Mouse (Mus musculus) olfactory bulb, adult 2 months (tissue): ENCODE measurements around the gene Rnase12. TPM values are rescaled to one million over a fixed set of nuclear protein-coding genes. Genes with fewer than 3 reads are reported as not detected.
"Not testable (repeated sequence)": the region's sequence is repeated elsewhere in the genome, so short reads cannot be mapped to it uniquely, and the experiment has no call there.

Experiments
- H3K27ac ChIP-seq: fragments of 200-500 bp; 2 replicates; pipeline ENCODE4 v1.5.1; 2012; ENCODE audit warnings: low read depth, low read length; ENCODE audit not compliant: insufficient read depth
- H3K4me1 ChIP-seq: fragments of 200-500 bp; 2 replicates; pipeline ENCODE4 v1.6.1; 2012; ENCODE audit warnings: low read length; ENCODE audit not compliant: control insufficient read depth, insufficient read depth
- H3K4me3 ChIP-seq: fragments of 200-500 bp; 2 replicates; pipeline ENCODE4 v1.5.1; 2012; ENCODE audit warnings: mild to moderate bottlenecking, low read depth, low read length, moderate library complexity; ENCODE audit not compliant: insufficient read depth
- CTCF ChIP-seq: fragments of 200-500 bp; IDR thresholded peaks from 2 replicates; pipeline ENCODE4 v1.5.1; 2012; ENCODE audit warnings: low read depth, mild to moderate bottlenecking, low read length, moderate library complexity; ENCODE audit not compliant: insufficient read depth
- POLR2A ChIP-seq: fragments of 200-500 bp; IDR thresholded peaks from 2 replicates; pipeline ENCODE4 v1.6.1; 2012; ENCODE audit warnings: mild to moderate bottlenecking, low read depth, low read length, moderate library complexity; ENCODE audit not compliant: insufficient read depth
- WGBS: fragments of 180-500 bp; shearing (Covaris S2); methylation state at CpG from one replicate; pipeline ENCODE4 v1.1.7; 2018; 5-methylcytosine and 5-hydroxymethylcytosine counted together
- polyA plus RNA-seq: library from polyadenylated mRNA; stranded (reverse); fragments of >200 nt; gene quantifications from 2 replicates; pipeline ENCODE4 v1.2.4, GENCODE M21; 2012; ENCODE audit warnings: low replicate concordance; ENCODE audit not compliant: missing spikeins, insufficient read depth, insufficient read length

Gene Rnase12
- polyA plus RNA-seq, 1 experiment: not detected

GRCm38 (mm10) chr14:51035206-51035605, 22.3 kb downstream of the Rnase12 start:
- H3K4me1 ChIP-seq: no peaks in the 10 kb centered on the region
- H3K27ac ChIP-seq: no peak overlapping the region
- H3K4me3 ChIP-seq: no peak overlapping the region
- TF ChIP-seq CTCF: no peak
- 81% methylated on average over 1 of the region's 1 CpGs for WGBS

- Histone ChIP-seq H3K4me1 (no peaks in the 10 kb centered on the region), H3K27ac (no peak overlapping the region), H3K4me3 (no peak overlapping the region)
- 72% methylated on average over 3 of the region's 3 CpGs for WGBS
- TF ChIP-seq CTCF (no peak), POLR2A (no peak)
These were observed 29.9 kb downstream of the Rnase12 start for GRCm38 (mm10) chr14:51027387-51028155.

- Histone ChIP-seq H3K27ac (no peak overlapping the region), H3K4me3 (no peak overlapping the region), H3K4me1 (no peaks in the 10 kb centered on the region)
- TF ChIP-seq CTCF (no peak), POLR2A (no peak)
- WGBS: 32% methylated on average over 5 of the region's 5 CpGs
These were observed 30.9 kb downstream of the Rnase12 start for GRCm38 (mm10) chr14:51026391-51027133.

DNA sequence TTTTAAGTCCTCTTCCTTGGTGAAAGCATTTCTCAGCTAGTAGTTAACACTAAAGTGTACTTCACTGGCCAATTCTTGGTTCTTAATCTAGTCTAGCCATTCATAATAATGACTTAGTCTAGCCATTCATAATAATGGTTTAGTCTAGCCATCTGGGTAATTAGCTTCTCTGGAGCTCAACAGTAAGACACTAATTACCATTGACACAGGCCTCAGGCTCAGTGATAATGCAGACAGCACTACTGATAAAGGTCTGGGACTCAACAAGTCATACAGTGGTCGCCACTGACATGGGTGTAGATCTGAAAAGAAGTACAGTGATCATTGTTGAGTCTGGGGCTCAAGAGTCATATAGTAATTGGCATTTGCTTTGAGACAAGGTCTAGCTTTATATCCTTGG, 32.6 kb downstream of the Rnase12 start:
- 76% methylated on average over 1 of the region's 1 CpGs for WGBS

DNA sequence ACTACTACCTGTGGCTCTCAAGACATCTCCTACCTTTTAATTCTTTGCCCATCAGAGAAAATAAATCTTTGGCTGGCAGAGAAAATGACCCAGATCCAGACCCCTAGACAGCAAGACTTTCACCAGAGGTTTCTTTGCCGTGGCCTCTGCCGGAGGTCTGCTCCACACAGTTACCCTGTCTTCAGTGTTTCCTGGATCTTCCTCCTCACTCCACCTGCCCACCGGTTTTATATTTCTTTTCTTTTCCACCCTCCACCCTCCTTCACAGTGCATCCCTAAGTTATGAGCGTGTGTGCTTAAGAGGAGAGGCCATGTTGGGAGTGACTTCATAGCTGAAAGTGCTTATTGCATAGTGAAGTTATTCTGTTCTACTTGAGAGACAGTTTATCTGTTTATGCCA, 34.0 kb downstream of the Rnase12 start:
- no peak overlapping the region for H3K4me3 ChIP-seq
- H3K4me1 ChIP-seq: no peaks in the 10 kb centered on the region
- TF ChIP-seq POLR2A: no peak
- TF ChIP-seq CTCF: no peak
- 84% methylated on average over 4 of the region's 4 CpGs for WGBS
- no peak overlapping the region for H3K27ac ChIP-seq

More for the DNA sequence above, 32.6 kb downstream of the Rnase12 start:
- TF ChIP-seq CTCF: no peak
- no peak for TF ChIP-seq POLR2A
- Histone ChIP-seq H3K4me1 (no peaks in the 10 kb centered on the region), H3K4me3 (no peak overlapping the region), H3K27ac (no peak overlapping the region)

- Histone ChIP-seq H3K4me3 (no peak overlapping the region), H3K4me1 (no peaks in the 10 kb centered on the region), H3K27ac (no peak overlapping the region)
- 42% methylated on average over 3 of the region's 3 CpGs for WGBS
- TF ChIP-seq POLR2A (no peak), CTCF (no peak)
These were observed 40.2 kb downstream of the Rnase12 start for GRCm38 (mm10) chr14:51017256-51017655.

DNA sequence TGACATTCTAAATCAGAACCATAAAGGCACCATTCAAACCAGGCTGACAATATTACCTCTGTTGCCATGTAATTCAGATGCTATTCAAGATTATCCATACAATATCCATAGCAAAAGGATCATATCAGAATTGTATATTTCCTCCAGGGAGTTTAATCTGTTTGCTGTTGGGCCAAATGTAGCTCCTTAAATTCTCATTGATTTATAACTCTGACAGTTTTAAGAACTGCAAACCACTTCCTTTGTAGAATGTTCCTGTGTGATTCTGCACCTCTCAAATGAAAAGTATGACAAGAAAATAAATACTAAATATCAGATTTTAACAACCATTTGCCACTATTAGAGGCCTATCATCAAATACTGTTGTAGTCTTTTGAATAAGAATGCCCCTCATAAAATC, 41.7 kb downstream of the Rnase12 start:
- no peak overlapping the region for H3K4me3 ChIP-seq
- H3K4me1 ChIP-seq: no peaks in the 10 kb centered on the region
- TF ChIP-seq CTCF (no peak), POLR2A (no peak)
- no peak overlapping the region for H3K27ac ChIP-seq

- H3K4me3 ChIP-seq, H3K4me1 ChIP-seq, H3K27ac ChIP-seq: not testable (repeated sequence)
- 90% methylated on average over 3 of the region's 3 CpGs for WGBS
These were observed 42.7 kb downstream of the Rnase12 start for GRCm38 (mm10) chr14:51014724-51015123.

- Histone ChIP-seq H3K27ac (no peak overlapping the region), H3K4me1 (no peaks in the 10 kb centered on the region), H3K4me3 (no peak overlapping the region)
- 91% methylated on average over 6 of the region's 6 CpGs for WGBS
- no peak for TF ChIP-seq POLR2A
- no peak for TF ChIP-seq CTCF
These were observed 47.9 kb downstream of the Rnase12 start for GRCm38 (mm10) chr14:51009572-51009971.
